Mouse (Mus musculus) forebrain, embryonic 14.5 days (tissue): ENCODE measurements at regions not wholly inside any gene's neighbourhood (a gene's known extent, or its start where the extent isn't known, plus 50 kb on each side); places are given as distances from the start of the nearest gene placed in this dataset.

ENCODE experiments used
- ATAC-seq: fragments of 200-750 bp; cut with Nextera tagmentation; 2 replicates; pipeline ENCODE4 v1.8.0; 2017; ENCODE audit warnings: mild to moderate bottlenecking, moderate library complexity
- DNase-seq: peaks from one replicate; pipeline ENCODE4 v3.0.0-alpha.2; 2015; ENCODE audit warnings: low spot score
- H3K27ac ChIP-seq: fragments of 300-500 bp; sonication (generic); 2 replicates; pipeline ENCODE4 v1.5.1; 2014; ENCODE audit warnings: low read depth, mild to moderate bottlenecking, control low read depth, low read length, moderate library complexity
- H3K27me3 ChIP-seq: fragments of 300-500 bp; sonication (generic); replicated peaks from 2 replicates; pipeline ENCODE4 v1.6.1; 2014; ENCODE audit warnings: low read length, control low read depth, mixed read lengths; ENCODE audit not compliant: control insufficient read depth, insufficient read depth
- H3K36me3 ChIP-seq: fragments of 300-500 bp; sonication (generic); 2 replicates; pipeline ENCODE4 v1.6.1; 2014; ENCODE audit warnings: low read length, control low read depth; ENCODE audit not compliant: control insufficient read depth, insufficient read depth
- H3K4me1 ChIP-seq: fragments of 300-500 bp; sonication (generic); 2 replicates; pipeline ENCODE4 v1.6.1; 2014; ENCODE audit warnings: antibody characterized with exemption, low read length, control low read depth; ENCODE audit not compliant: control insufficient read depth, insufficient read depth
- H3K4me2 ChIP-seq: fragments of 300-500 bp; sonication (generic); 2 replicates; pipeline ENCODE4 v1.6.1; 2014; ENCODE audit warnings: mild to moderate bottlenecking, control low read depth, low read length
- H3K4me3 ChIP-seq: fragments of 300-500 bp; sonication (generic); 2 replicates; pipeline ENCODE4 v1.5.1; 2014; ENCODE audit warnings: low read depth, low read length, control low read depth
- H3K9ac ChIP-seq: fragments of 300-500 bp; sonication (generic); 2 replicates; pipeline ENCODE4 v1.6.1; 2014; ENCODE audit warnings: mild to moderate bottlenecking, low read length, control low read depth, moderate library complexity
- H3K9me3 ChIP-seq: fragments of 300-500 bp; sonication (generic); replicated peaks from 2 replicates; pipeline ENCODE4 v1.6.1; 2016; ENCODE audit warnings: low read length, control low read depth, mixed read lengths; ENCODE audit not compliant: control insufficient read depth
- WGBS: fragments of 180-500 bp; shearing (Covaris S2); extraction: QIAGEN DNeasy Blood & Tissue Kit; methylation state at CpG from one replicate; pipeline ENCODE4 v1.1.7; 2014; 5-methylcytosine and 5-hydroxymethylcytosine counted together

- no peak overlapping the region for H3K9ac ChIP-seq
- no peaks in the 10 kb centered on the region for H3K27me3 ChIP-seq
- no peak for ATAC-seq
- H3K36me3 ChIP-seq: no peaks in the 10 kb centered on the region
- no peak overlapping the region for H3K4me3 ChIP-seq
- H3K27ac ChIP-seq: no peak overlapping the region
- H3K4me1 ChIP-seq: no peaks in the 10 kb centered on the region
- H3K9me3 ChIP-seq: no peaks in the 10 kb centered on the region
- no peak for DNase-seq
- H3K4me2 ChIP-seq: no peak overlapping the region
- 95% methylated on average over 8 of the region's 8 CpGs for whole genome bisulfite sequencing
Measured at GRCm38 (mm10) chr6:43914741-43915140, 248.7 kb upstream of the Tpk1 start.

- Histone ChIP-seq H3K4me2 (no peak overlapping the region), H3K4me3 (no peak overlapping the region), H3K36me3 (no peaks in the 10 kb centered on the region), H3K27ac (no peak overlapping the region), H3K9me3 (no peaks in the 10 kb centered on the region), H3K4me1 (no peaks in the 10 kb centered on the region), H3K9ac (no peak overlapping the region), H3K27me3 (no peaks in the 10 kb centered on the region)
- WGBS: 86% methylated on average over 3 of the region's 3 CpGs
- no peak for ATAC-seq
- no peak for DNase-seq
Measured at GRCm38 (mm10) chr6:43885992-43886391, 219.9 kb upstream of the Tpk1 start.

GRCm38 (mm10) chr6:43876711-43877110 lies 210.6 kb upstream of the Tpk1 start:
- H3K27me3 ChIP-seq: no peaks in the 10 kb centered on the region
- H3K36me3 ChIP-seq: no peaks in the 10 kb centered on the region
- no peak overlapping the region for H3K4me3 ChIP-seq
- H3K4me2 ChIP-seq: no peak overlapping the region
- H3K9ac ChIP-seq: no peak overlapping the region
- 42% methylated on average over 2 of the region's 2 CpGs for WGBS
- no peak overlapping the region for H3K27ac ChIP-seq
- H3K9me3 ChIP-seq: no peaks in the 10 kb centered on the region
- no peaks in the 10 kb centered on the region for H3K4me1 ChIP-seq
- ATAC-seq (no peak), DNase-seq (no peak)

GRCm38 (mm10) chr6:43859406-43859805 lies 193.3 kb upstream of the Tpk1 start:
- no peak overlapping the region for H3K9ac ChIP-seq
- no peaks in the 10 kb centered on the region for H3K9me3 ChIP-seq
- H3K27me3 ChIP-seq: no peaks in the 10 kb centered on the region
- peak; percentile 28 for DNase-seq
- no peak for ATAC-seq
- no peak overlapping the region for H3K4me2 ChIP-seq
- H3K4me3 ChIP-seq: no peak overlapping the region
- no peak overlapping the region for H3K27ac ChIP-seq
- 43% methylated on average over 1 of the region's 1 CpGs for WGBS
- H3K36me3 ChIP-seq: no peaks in the 10 kb centered on the region
- no peaks in the 10 kb centered on the region for H3K4me1 ChIP-seq

- H3K36me3 ChIP-seq: no peaks in the 10 kb centered on the region
- WGBS: 84% methylated on average over 1 of the region's 1 CpGs
- ATAC-seq: no peak
- no peak for DNase-seq
- H3K27ac ChIP-seq: no peak overlapping the region
- no peaks in the 10 kb centered on the region for H3K27me3 ChIP-seq
- H3K4me3 ChIP-seq: no peak overlapping the region
- no peaks in the 10 kb centered on the region for H3K9me3 ChIP-seq
- H3K9ac ChIP-seq: no peak overlapping the region
- no peak overlapping the region for H3K4me2 ChIP-seq
- H3K4me1 ChIP-seq: no peaks in the 10 kb centered on the region
Measured at GRCm38 (mm10) chr6:43857046-43857445, 191.0 kb upstream of the Tpk1 start.

GRCm38 (mm10) chr6:43853461-43853860 lies 187.4 kb upstream of the Tpk1 start:
- WGBS: 84% methylated on average over 1 of the region's 1 CpGs
- Histone ChIP-seq H3K4me2 (no peak overlapping the region), H3K27me3 (no peaks in the 10 kb centered on the region), H3K9me3 (no peaks in the 10 kb centered on the region), H3K27ac (no peak overlapping the region), H3K36me3 (no peaks in the 10 kb centered on the region), H3K4me1 (no peaks in the 10 kb centered on the region), H3K4me3 (no peak overlapping the region), H3K9ac (no peak overlapping the region)
- ATAC-seq (no peak), DNase-seq (no peak)

GRCm38 (mm10) chr6:43851306-43851705 lies 185.2 kb upstream of the Tpk1 start:
- H3K4me1 ChIP-seq: no peaks in the 10 kb centered on the region
- no peak for DNase-seq
- ATAC-seq: no peak

GRCm38 (mm10) chr6:43838960-43839359 lies 172.9 kb upstream of the Tpk1 start:
- Histone ChIP-seq H3K4me2 (no peak overlapping the region), H3K36me3 (no peaks in the 10 kb centered on the region), H3K4me3 (no peak overlapping the region), H3K27me3 (no peaks in the 10 kb centered on the region), H3K4me1 (no peaks in the 10 kb centered on the region), H3K9ac (no peak overlapping the region), H3K27ac (no peak overlapping the region), H3K9me3 (no peaks in the 10 kb centered on the region)
- ATAC-seq (no peak), DNase-seq (no peak)
- WGBS: 67% methylated on average over 6 of the region's 6 CpGs

More at GRCm38 (mm10) chr6:43851306-43851705, 185.2 kb upstream of the Tpk1 start:
- no peaks in the 10 kb centered on the region for H3K36me3 ChIP-seq
- H3K9me3 ChIP-seq: no peaks in the 10 kb centered on the region
- H3K9ac ChIP-seq: no peak overlapping the region
- 91% methylated on average over 6 of the region's 6 CpGs for WGBS
- H3K27me3 ChIP-seq: no peaks in the 10 kb centered on the region
- no peak overlapping the region for H3K4me3 ChIP-seq
- H3K4me2 ChIP-seq: no peak overlapping the region
- no peak overlapping the region for H3K27ac ChIP-seq

GRCm38 (mm10) chr6:43829903-43830302 lies 163.8 kb upstream of the Tpk1 start:
- Histone ChIP-seq H3K4me1 (no peaks in the 10 kb centered on the region), H3K9me3 (no peaks in the 10 kb centered on the region), H3K9ac (no peak overlapping the region), H3K4me2 (no peak overlapping the region), H3K27ac (no peak overlapping the region), H3K36me3 (no peaks in the 10 kb centered on the region), H3K4me3 (no peak overlapping the region), H3K27me3 (no peaks in the 10 kb centered on the region)
- no peak for DNase-seq
- no peak for ATAC-seq
- WGBS: 62% methylated on average over 3 of the region's 3 CpGs
